Mouse (Mus musculus) C2C12 (cell line): ENCODE results near the gene Aff3.

Source experiments
- CEBPB ChIP-seq: IDR thresholded peaks from one replicate; pipeline ENCODE4 v1.6.1; 2011; ENCODE audit warnings: low read depth, mild to moderate bottlenecking, control low read depth, moderate library complexity
- CTCF ChIP-seq: IDR thresholded peaks from one replicate; pipeline ENCODE4 v1.5.1; 2011; ENCODE audit not compliant: control insufficient read depth, insufficient read depth, insufficient read length
- FOSL1 ChIP-seq: IDR thresholded peaks from one replicate; pipeline ENCODE4 v1.8.0; 2011; ENCODE audit warnings: mild to moderate bottlenecking, low read length; ENCODE audit not compliant: poor library complexity, insufficient read depth, severe bottlenecking
- MAX ChIP-seq: IDR thresholded peaks from one replicate; pipeline ENCODE4 v1.6.1; 2011; ENCODE audit warnings: mild to moderate bottlenecking, control low read depth
- USF1 ChIP-seq: IDR thresholded peaks from one replicate; pipeline ENCODE4 v1.6.1; 2011; ENCODE audit warnings: low read depth, mild to moderate bottlenecking, control low read depth, moderate library complexity

DNA sequence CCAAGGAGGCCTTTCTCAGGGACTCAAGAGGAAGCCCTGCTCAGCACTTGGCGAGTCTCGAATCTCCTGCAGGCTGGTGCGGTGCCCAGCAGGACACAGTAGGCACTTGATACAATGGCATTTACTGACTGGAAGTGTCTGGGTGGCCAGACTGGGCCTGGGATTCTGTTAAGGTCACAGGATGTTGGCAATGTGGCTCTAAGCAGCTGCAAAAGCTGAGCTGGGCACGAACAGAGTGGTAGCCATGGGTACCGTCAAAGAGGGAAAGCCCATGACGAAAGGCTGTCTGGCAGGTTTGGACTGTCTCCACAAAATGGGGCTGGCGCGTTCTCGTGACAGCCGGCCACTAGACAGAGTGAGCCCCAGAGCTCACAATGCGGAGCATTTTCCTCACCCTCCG lies 214.1 kb downstream of the Aff3 start:
- no peak for TF ChIP-seq CTCF
- TF ChIP-seq FOSL1 = no peak
- no peak for TF ChIP-seq CEBPB
- no peak for TF ChIP-seq USF1
- no peak for TF ChIP-seq MAX
